27 mouse cellular contexts compared by ENCODE assay signal in the genomic region with DNA sequence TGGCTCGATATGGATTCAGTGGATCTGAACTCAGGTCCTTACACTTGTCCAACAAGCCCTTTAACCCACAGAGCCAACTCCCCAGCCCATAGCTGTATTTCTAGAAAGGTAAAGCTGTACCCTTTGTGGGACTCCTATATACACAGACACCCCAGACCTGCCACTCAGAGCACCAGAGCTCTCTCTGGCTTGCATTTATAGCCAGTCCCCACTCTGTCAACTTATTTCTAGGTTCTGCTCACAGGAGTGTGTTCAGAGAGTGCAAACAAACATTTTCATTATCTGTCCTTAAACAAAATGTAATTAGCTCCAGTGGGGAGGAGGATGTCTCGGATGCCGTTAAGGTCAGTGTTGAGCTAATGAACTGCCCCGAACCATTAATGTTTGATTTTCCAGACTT.
DNase-seq lines count a peak whose midpoint lies in the region; ATAC-seq lines count a peak whose summit lies in the region.
"Had no signal": no experiment of that assay in that cellular context is flagged by ENCODE, and none has a peak within 500 bp of the region (broad histone marks: within the 10 kb centered on the region; RNA-seq: fewer than 3 reads in every experiment).

No protein-coding gene starts in this region.

- ATAC-seq in hindbrain, embryonic 13.5 days (ENCODE audit: low FRiP score) = no peak
- ATAC-seq in kidney, embryonic 16.5 days (ENCODE audit: low FRiP score, low TSS enrichment) = peak; percentile 53
- ATAC-seq in neural tube, embryonic 13.5 days (ENCODE audit: low read depth) = no peak
- no peak for ATAC-seq in neural tube, embryonic 15.5 days (ENCODE audit: low FRiP score)
- ATAC-seq: forebrain, embryonic 15.5 days; hindbrain, postnatal 0 days had no signal

- H3K36me3 ChIP-seq in hindbrain, embryonic 13.5 days = peaks cover 6% of the 10 kb centered on the region; the same call in 1 of the 2 replicates
- 0 out of 2 replicates have a peak, but pooled peaks cover 8% of the 10 kb centered on the region for H3K36me3 ChIP-seq in hindbrain, embryonic 10.5 days
- no peaks in the 10 kb centered on the region for H3K36me3 ChIP-seq in kidney, embryonic 16.5 days (ENCODE audit: insufficient read depth, low read length)
- no peaks in the 10 kb centered on the region for H3K36me3 ChIP-seq in neural tube, embryonic 13.5 days
- H3K36me3 ChIP-seq in neural tube, embryonic 15.5 days = no peaks in the 10 kb centered on the region
- H3K36me3 ChIP-seq: forebrain, embryonic 12.5 days; forebrain, embryonic 15.5 days; G1E had no signal

- no peaks in the 10 kb centered on the region for H3K27me3 ChIP-seq in hindbrain, embryonic 13.5 days
- no peaks in the 10 kb centered on the region for H3K27me3 ChIP-seq in hindbrain, embryonic 10.5 days (ENCODE audit: insufficient read depth, poor library complexity, severe bottlenecking)
- H3K27me3 ChIP-seq in kidney, embryonic 16.5 days (ENCODE audit: insufficient read depth, low read length) = no peaks in the 10 kb centered on the region
- no peaks in the 10 kb centered on the region for H3K27me3 ChIP-seq in neural tube, embryonic 13.5 days
- no peaks in the 10 kb centered on the region for H3K27me3 ChIP-seq in neural tube, embryonic 15.5 days (replicated peaks)
- H3K27me3 ChIP-seq: CH12.LX; embryonic facial prominence, embryonic 13.5 days; forebrain, embryonic 12.5 days; forebrain, embryonic 15.5 days had no signal

- peak overlapping the region; percentile 40; the same call in 1 of the 2 replicates for H3K27ac ChIP-seq in hindbrain, embryonic 13.5 days
- H3K27ac ChIP-seq in hindbrain, embryonic 10.5 days = no peak overlapping the region
- H3K27ac ChIP-seq in kidney, embryonic 16.5 days (ENCODE audit: low read length) = peak overlapping the region; percentile 33; the same call in 1 of the 2 replicates
- 0 out of 2 replicates have a peak overlapping the region, but pooled peaks have one; percentile 13 for H3K27ac ChIP-seq in neural tube, embryonic 13.5 days (replicated peaks)
- H3K27ac ChIP-seq in neural tube, embryonic 15.5 days (replicated peaks) = no peak overlapping the region
- H3K27ac ChIP-seq: embryonic facial prominence, embryonic 10.5 days; embryonic facial prominence, embryonic 13.5 days; forebrain, embryonic 12.5 days; forebrain, embryonic 15.5 days; heart, adult 2 months; heart, embryonic 10.5 days; hindbrain, embryonic 14.5 days; hindbrain, postnatal 0 days had no signal

- H3K9me3 ChIP-seq in hindbrain, embryonic 13.5 days = no peaks in the 10 kb centered on the region
- no peaks in the 10 kb centered on the region for H3K9me3 ChIP-seq in hindbrain, embryonic 10.5 days
- H3K9me3 ChIP-seq in kidney, embryonic 16.5 days (ENCODE audit: low read length) = no peaks in the 10 kb centered on the region
- H3K9me3 ChIP-seq in neural tube, embryonic 13.5 days = no peaks in the 10 kb centered on the region
- H3K9me3 ChIP-seq in neural tube, embryonic 15.5 days (replicated peaks) = no peaks in the 10 kb centered on the region
- H3K9me3 ChIP-seq: embryonic facial prominence, embryonic 10.5 days; embryonic facial prominence, embryonic 13.5 days; forebrain, embryonic 12.5 days; forebrain, embryonic 15.5 days; heart, embryonic 10.5 days had no signal

- no peak overlapping the region for H3K9ac ChIP-seq in hindbrain, embryonic 13.5 days
- no peak overlapping the region for H3K9ac ChIP-seq in kidney, embryonic 16.5 days (replicated peaks; ENCODE audit: low read length)
- H3K9ac ChIP-seq in neural tube, embryonic 13.5 days = no peak overlapping the region
- no peak overlapping the region for H3K9ac ChIP-seq in neural tube, embryonic 15.5 days (replicated peaks)
- H3K9ac ChIP-seq: embryonic facial prominence, embryonic 13.5 days; forebrain, embryonic 12.5 days; forebrain, embryonic 15.5 days; hindbrain, embryonic 14.5 days had no signal

- H3K4me3 ChIP-seq in hindbrain, embryonic 13.5 days = no peak overlapping the region
- H3K4me3 ChIP-seq in hindbrain, embryonic 10.5 days = no peak overlapping the region
- H3K4me3 ChIP-seq in kidney, embryonic 16.5 days (ENCODE audit: low read length) = no peak overlapping the region
- no peak overlapping the region for H3K4me3 ChIP-seq in neural tube, embryonic 13.5 days
- H3K4me3 ChIP-seq in neural tube, embryonic 15.5 days (replicated peaks) = no peak overlapping the region
- H3K4me3 ChIP-seq: embryonic facial prominence, embryonic 10.5 days; embryonic facial prominence, embryonic 13.5 days; erythroblast, embryonic 14.5 days; forebrain, embryonic 12.5 days; forebrain, embryonic 15.5 days; heart, adult 2 months; heart, embryonic 10.5 days had no signal

- no peak overlapping the region for H3K4me2 ChIP-seq in hindbrain, embryonic 13.5 days
- H3K4me2 ChIP-seq in kidney, embryonic 16.5 days (replicated peaks; ENCODE audit: low read depth, low read length) = no peak overlapping the region
- no peak overlapping the region for H3K4me2 ChIP-seq in neural tube, embryonic 13.5 days
- H3K4me2 ChIP-seq in neural tube, embryonic 15.5 days = no peak overlapping the region
- H3K4me2 ChIP-seq: embryonic facial prominence, embryonic 13.5 days; forebrain, embryonic 12.5 days; forebrain, embryonic 15.5 days; hindbrain, embryonic 14.5 days had no signal

- 79% methylated on average over 4 of the region's 4 CpGs for WGBS in hindbrain, embryonic 13.5 days
- WGBS in hindbrain, embryonic 10.5 days = 92% methylated on average over 4 of the region's 4 CpGs
- WGBS in kidney, embryonic 16.5 days = 58% methylated on average over 4 of the region's 4 CpGs
- 70% methylated on average over 4 of the region's 4 CpGs for WGBS in neural tube, embryonic 13.5 days
- 62% methylated on average over 4 of the region's 4 CpGs for WGBS in neural tube, embryonic 15.5 days

- no peak for DNase-seq in hindbrain, embryonic 10.5 days (ENCODE audit: low spot score)
- no peak for DNase-seq in kidney, postnatal 25 days
- no peak for DNase-seq in cerebellum, postnatal 36 days
- DNase-seq: adrenal gland, adult 2 months; adrenal gland, postnatal 14 days; B cell, adult 2 months; cerebellum, adult 11 months; cerebellum, adult 2 months; cerebellum, adult 9-11 months; cerebellum, postnatal 25 days; embryo, embryonic 11 days; gastrocnemius, postnatal 25 days; heart, adult 2 months had no signal

- H3K4me1 ChIP-seq in hindbrain, embryonic 13.5 days (replicated peaks) = peaks cover 3% of the 10 kb centered on the region; the same call in 1 of the 2 replicates
- H3K4me1 ChIP-seq in hindbrain, embryonic 10.5 days (replicated peaks) = 0 out of 2 replicates have a peak, but pooled peaks cover 5% of the 10 kb centered on the region
- peaks cover 8% of the 10 kb centered on the region for H3K4me1 ChIP-seq in kidney, embryonic 16.5 days (ENCODE audit: insufficient read depth, low read length)
- no peaks in the 10 kb centered on the region for H3K4me1 ChIP-seq in neural tube, embryonic 13.5 days (replicated peaks)
- H3K4me1 ChIP-seq in neural tube, embryonic 15.5 days = no peaks in the 10 kb centered on the region
- H3K4me1 ChIP-seq: embryonic facial prominence, embryonic 10.5 days; embryonic facial prominence, embryonic 13.5 days; forebrain, embryonic 12.5 days; forebrain, embryonic 15.5 days had no signal

Comparison
In these comparisons a context has a peak if more than half of its experiments do, and no peak if none do; other contexts are left out.
1. H3K27ac ChIP-seq: peak in hindbrain, embryonic 13.5 days (single experiment), kidney, embryonic 16.5 days (single experiment) and neural tube, embryonic 13.5 days (single experiment); none in hindbrain, embryonic 10.5 days (single experiment) and neural tube, embryonic 15.5 days (single experiment).